Mouse (Mus musculus) intestine, embryonic 14.5 days (tissue): ENCODE results near the gene Nsl1. TPM values are rescaled to one million over a fixed set of nuclear protein-coding genes. Genes with fewer than 3 reads are reported as not detected.
A peak's percentile ranks its signal among the peaks of the same experiment; 100 is the strongest.

Source experiments
- ATAC-seq: fragments of 200-750 bp; cut with Nextera tagmentation; replicated peaks from 2 replicates; pipeline ENCODE4 v1.8.0; 2017; ENCODE audit warnings: low read depth, moderate number of reproducible peaks, moderate TSS enrichment, moderate library complexity; ENCODE audit not compliant: low FRiP score, low TSS enrichment
- DNase-seq: peaks from one replicate; pipeline ENCODE4 v3.0.0-alpha.2; 2018; ENCODE audit warnings: low spot score
- H3K27ac ChIP-seq: fragments of 300-500 bp; sonication (generic); 2 replicates; pipeline ENCODE4 v1.5.1; 2014; ENCODE audit warnings: low read depth, mild to moderate bottlenecking, control low read depth
- H3K27me3 ChIP-seq: fragments of 300-500 bp; sonication (generic); replicated peaks from 2 replicates; pipeline ENCODE4 v1.6.1; 2014; ENCODE audit warnings: low read length, control low read depth; ENCODE audit not compliant: control insufficient read depth, insufficient read depth
- H3K36me3 ChIP-seq: fragments of 300-500 bp; sonication (generic); 2 replicates; pipeline ENCODE4 v1.6.1; 2014; ENCODE audit warnings: low read length, control low read depth; ENCODE audit not compliant: control insufficient read depth, insufficient read depth
- H3K4me1 ChIP-seq: fragments of 300-500 bp; sonication (generic); replicated peaks from 2 replicates; pipeline ENCODE4 v1.6.1; 2014; ENCODE audit warnings: low read length, control low read depth, mixed read lengths; ENCODE audit not compliant: control insufficient read depth, insufficient read depth
- H3K4me2 ChIP-seq: fragments of 300-500 bp; sonication (generic); 2 replicates; pipeline ENCODE4 v1.6.1; 2014; ENCODE audit warnings: low read length
- H3K4me3 ChIP-seq: fragments of 300-500 bp; sonication (generic); 2 replicates; pipeline ENCODE4 v1.5.1; 2014; ENCODE audit warnings: low read depth, low read length, control low read depth, mixed read lengths
- H3K9ac ChIP-seq: fragments of 300-500 bp; sonication (generic); 2 replicates; pipeline ENCODE4 v1.6.1; 2014; ENCODE audit warnings: mild to moderate bottlenecking, low read length
- H3K9me3 ChIP-seq: fragments of 300-500 bp; sonication (generic); 2 replicates; pipeline ENCODE4 v1.6.1; 2016; ENCODE audit warnings: low read length, control low read depth; ENCODE audit not compliant: control insufficient read depth
- WGBS: fragments of 180-500 bp; shearing (Covaris S2); extraction: QIAGEN DNeasy Blood & Tissue Kit; methylation state at CpG from one replicate; pipeline ENCODE4 v1.1.7; 2014; 5-methylcytosine and 5-hydroxymethylcytosine counted together
- polyA plus RNA-seq: library from polyadenylated mRNA; unstranded; fragments of >200 nt; fragmentation: Nextera tagmentation; extraction: Ambion mirVana; gene quantifications from 2 replicates; pipeline ENCODE4 v1.2.1, GENCODE M21; 2014

The Nsl1 gene
- polyA plus RNA-seq, 1 experiment from 2014 or later, result 20.8 TPM

DNA sequence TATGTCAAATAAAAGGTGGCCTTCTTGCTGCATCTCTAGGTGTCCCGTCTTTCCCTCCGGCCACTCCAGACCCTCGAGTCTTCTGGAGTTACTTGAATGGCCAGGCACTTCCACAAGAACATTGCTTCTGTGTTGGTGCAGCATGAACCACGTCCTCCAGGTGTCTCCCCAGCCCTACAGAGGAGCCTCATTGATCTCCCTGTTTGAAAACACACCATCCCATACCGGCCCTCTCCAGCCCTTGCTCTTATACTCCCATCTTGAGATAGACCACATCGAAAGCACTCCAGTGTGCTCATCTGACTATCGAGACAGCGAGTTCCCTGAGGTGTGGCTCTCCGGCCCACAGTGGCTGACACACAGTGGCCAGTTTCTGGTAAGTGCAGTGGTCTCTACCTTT lies 32.2 kb downstream of the Nsl1 start:
- Histone ChIP-seq H3K9me3 (no peaks in the 10 kb centered on the region), H3K9ac (no peak overlapping the region), H3K4me2 (no peak overlapping the region), H3K4me1 (peaks cover 9% of the 10 kb centered on the region), H3K4me3 (no peak overlapping the region), H3K27me3 (0 out of 2 replicates have a peak, but pooled peaks cover 3% of the 10 kb centered on the region), H3K36me3 (no peaks in the 10 kb centered on the region), H3K27ac (no peak overlapping the region)
- ATAC-seq (no peak), DNase-seq (no peak)
- WGBS, result 68% methylated on average over 9 of the region's 9 CpGs

DNA sequence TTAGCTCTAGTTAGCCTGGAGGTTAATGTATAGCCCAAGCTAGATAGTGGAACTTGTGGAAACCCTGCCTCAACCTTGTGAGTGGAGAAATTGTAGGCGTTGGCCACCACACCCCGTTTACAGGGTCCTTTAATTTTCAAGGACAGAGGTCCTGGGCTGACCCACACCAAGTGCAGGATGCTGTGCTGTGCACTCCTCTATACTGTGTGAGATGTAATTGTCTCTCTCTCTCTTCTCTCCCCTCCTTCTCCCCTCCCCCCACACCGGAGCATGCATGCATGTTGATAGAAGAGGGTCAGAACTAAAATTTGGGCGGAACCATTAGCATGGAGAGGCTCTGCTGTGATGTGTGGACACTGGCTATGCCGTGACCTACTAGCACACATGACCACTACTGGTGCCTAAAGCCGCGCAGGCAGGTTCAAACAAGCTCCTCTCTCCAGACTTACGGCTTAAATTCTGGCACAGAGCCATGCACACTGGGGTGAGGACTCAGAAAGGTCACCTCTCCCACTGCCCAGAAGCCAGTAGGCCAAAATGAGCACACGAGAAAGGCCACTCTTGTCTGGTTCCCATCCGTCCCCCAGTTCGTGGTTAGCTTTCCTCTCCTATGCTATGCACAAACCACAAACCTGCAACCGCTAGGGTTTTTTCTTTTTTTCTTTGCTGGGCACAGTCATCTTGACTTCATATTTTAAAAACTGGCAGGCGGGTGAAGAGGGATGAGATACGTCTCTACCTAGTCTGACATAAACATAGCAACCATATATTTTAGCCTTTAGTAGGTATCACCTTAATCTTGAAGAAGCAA lies 34.3 kb downstream of the Nsl1 start:
- Histone ChIP-seq H3K4me2 (peak overlapping the region; percentile 99), H3K9ac (peak overlapping the region; percentile 51; the same call in 1 of the 2 replicates), H3K4me1 (peaks cover 9% of the 10 kb centered on the region), H3K36me3 (no peaks in the 10 kb centered on the region), H3K27ac (no peak overlapping the region), H3K9me3 (no peaks in the 10 kb centered on the region; the same call in 1 of the 2 replicates), H3K27me3 (0 out of 2 replicates have a peak, but pooled peaks cover 3% of the 10 kb centered on the region), H3K4me3 (peak overlapping the region; percentile 60)
- 45% methylated on average over 14 of the region's 14 CpGs for WGBS
- no peak for DNase-seq
- 0 out of 2 replicates have a peak, but pooled peaks have one; percentile 28 for ATAC-seq

DNA sequence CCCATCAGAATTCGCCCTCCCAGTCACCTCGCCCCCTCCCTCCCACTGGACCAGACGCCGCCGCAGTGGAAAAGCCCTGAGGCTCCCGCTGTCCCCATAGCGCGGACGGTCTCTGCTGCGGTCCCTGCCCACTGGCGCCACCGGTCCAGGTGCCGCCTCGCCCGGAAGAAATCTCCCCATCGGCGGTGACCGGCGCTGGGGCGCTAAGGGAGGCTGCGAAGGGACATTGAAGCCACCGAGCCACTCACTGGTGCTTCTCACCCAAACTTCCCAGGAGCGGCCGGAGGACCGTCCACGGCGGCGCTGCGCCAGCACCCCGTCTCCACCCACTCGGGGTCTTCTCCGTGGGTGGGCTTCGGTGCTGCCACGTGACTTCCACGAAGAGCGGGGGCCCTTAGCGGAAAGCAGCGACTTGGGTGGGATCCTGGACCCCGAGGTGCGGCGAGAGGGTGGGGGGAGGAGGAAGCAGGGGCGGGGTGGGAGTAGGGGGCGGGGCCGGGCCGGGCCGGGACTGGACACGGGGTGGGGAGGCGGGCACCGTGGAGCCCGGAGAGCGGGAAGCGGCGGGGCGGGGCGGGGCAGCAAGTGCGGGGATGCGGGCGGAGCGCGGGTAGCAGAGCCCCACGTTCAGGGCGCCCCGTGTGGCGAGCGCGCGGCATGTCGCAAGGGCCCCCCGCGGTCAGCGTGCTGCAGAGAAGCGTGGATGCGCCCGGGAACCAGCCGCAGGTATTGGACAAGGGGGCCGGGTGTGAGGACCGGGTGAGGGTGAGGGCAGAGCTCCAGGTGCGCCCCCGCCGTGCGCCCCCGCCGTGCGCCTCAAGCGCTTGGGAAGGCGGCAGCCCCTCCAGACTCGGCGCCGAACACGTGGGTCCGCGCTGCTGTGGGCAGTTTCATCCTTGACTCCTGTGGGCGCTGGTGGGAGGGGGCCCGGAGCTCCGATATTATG lies 35.3 kb downstream of the Nsl1 start, which contains the start of gene Batf3:
Batf3 (plus strand) TSS at position 46 of the 946 bp plus-strand sequence.
- Histone ChIP-seq H3K9ac (peak within 1 kb of the TSS; percentile 51), H3K27ac (no peak within 1 kb of the TSS), H3K4me2 (peak within 1 kb of the TSS; percentile 99), H3K27me3 (0 out of 2 replicates have a peak, but pooled peaks cover 3% of the 10 kb centered on the region), H3K9me3 (no peaks in the 10 kb centered on the region; the same call in 1 of the 2 replicates), H3K4me1 (peaks cover 9% of the 10 kb centered on the region), H3K4me3 (peak within 1 kb of the TSS; percentile 60), H3K36me3 (no peaks in the 10 kb centered on the region)
- DNase-seq (peak; percentile 75), ATAC-seq (peak; percentile 80)
- WGBS, result under 1% methylated on average over 83 of the region's 95 CpGs

DNA sequence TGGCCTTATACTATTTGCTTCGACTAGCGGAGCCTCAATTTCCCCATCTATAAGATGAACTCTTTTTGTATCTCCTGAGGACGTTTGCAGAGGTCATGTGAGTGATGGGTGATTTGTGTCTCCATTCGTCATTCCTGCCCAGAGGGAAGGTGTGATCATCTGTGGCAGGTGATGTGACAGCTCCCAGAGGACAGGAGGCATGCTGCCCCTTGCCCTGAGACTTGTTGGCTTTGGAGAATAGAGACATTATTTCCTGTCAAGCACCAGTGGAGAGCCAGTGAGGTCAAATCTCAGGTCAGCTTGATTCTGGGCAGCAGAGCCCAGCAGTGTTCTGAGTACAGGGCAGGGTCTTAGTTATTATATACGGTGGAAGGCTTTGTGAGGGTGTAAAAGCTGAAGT lies 36.3 kb downstream of the Nsl1 start:
- H3K9ac ChIP-seq, result no peak overlapping the region
- ATAC-seq, result no peak

DNA sequence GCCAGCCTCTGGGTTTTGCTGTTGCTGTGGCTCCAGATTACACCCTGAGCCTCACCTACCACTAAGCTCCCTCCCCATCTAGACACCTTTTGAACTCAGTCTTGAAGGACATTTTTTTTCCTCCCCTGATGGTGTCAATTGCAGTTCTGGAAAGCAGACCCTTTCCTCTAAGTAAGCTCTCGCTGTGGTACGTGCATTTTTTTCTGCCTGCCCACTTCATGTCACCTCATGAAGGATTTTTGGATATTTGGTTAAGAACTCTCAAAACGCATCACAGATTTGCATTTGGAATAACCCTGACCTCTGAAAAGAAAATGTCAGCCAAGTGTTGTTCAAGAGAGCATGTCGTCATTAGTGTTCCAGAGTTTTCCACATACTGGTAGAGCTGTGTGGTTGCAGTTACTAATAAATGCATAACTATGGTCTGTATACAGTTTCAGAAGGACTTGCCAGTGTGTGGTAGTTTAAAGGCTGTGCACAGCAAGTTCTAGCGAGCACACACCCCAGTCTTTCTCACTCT lies 37.0 kb downstream of the Nsl1 start:
- 73% methylated on average over 5 of the region's 5 CpGs for WGBS
- Histone ChIP-seq H3K4me3 (no peak overlapping the region), H3K4me1 (peaks cover 9% of the 10 kb centered on the region), H3K4me2 (no peak overlapping the region), H3K36me3 (no peaks in the 10 kb centered on the region), H3K9ac (no peak overlapping the region), H3K9me3 (no peaks in the 10 kb centered on the region; the same call in 1 of the 2 replicates), H3K27ac (no peak overlapping the region), H3K27me3 (0 out of 2 replicates have a peak, but pooled peaks cover 3% of the 10 kb centered on the region)
- DNase-seq (no peak), ATAC-seq (no peak)

More for the DNA sequence above, 36.3 kb downstream of the Nsl1 start:
- WGBS, result 37% methylated on average over 5 of the region's 5 CpGs
- Histone ChIP-seq H3K36me3 (no peaks in the 10 kb centered on the region), H3K4me3 (no peak overlapping the region), H3K27ac (no peak overlapping the region), H3K9me3 (no peaks in the 10 kb centered on the region; the same call in 1 of the 2 replicates), H3K4me1 (peaks cover 9% of the 10 kb centered on the region), H3K27me3 (0 out of 2 replicates have a peak, but pooled peaks cover 3% of the 10 kb centered on the region), H3K4me2 (peak overlapping the region; percentile 99)
- DNase-seq, result no peak

DNA sequence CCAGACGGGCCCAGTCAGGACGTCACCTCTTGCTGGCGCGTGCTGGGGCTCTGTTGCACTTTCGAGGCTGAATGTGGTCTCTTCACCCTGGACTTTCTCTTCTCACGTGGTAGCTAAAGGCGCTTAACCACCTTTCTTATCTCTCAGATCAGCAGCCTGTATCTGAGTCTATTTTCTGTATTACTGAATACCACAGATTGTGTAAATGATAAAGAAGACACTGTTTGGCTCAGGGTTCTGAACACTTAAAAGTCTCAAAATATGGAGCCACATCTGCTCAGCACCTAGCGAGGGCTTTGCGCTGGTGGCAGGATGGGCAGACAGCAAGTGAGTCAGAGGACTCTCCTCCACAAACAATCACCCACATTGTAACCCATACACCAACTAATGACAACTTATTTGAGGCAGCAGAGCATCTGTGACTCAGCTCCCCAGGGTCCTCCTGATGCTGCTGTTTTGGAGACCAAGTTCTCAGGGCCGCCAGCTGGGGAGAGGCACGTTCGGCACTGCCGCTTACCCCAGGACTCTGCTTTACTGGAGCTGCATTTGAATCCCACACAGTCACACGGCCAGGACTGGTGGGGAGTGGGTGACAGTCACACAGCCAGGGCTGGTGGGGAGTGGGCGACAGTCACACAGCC lies 40.0 kb downstream of the Nsl1 start:
- ATAC-seq (no peak), DNase-seq (no peak)
- Histone ChIP-seq H3K27ac (no peak overlapping the region), H3K4me2 (no peak overlapping the region), H3K9me3 (no peaks in the 10 kb centered on the region; the same call in 1 of the 2 replicates), H3K9ac (no peak overlapping the region), H3K4me1 (peaks cover 4% of the 10 kb centered on the region; the same call in 1 of the 2 replicates), H3K27me3 (0 out of 2 replicates have a peak, but pooled peaks cover 3% of the 10 kb centered on the region), H3K36me3 (no peaks in the 10 kb centered on the region), H3K4me3 (no peak overlapping the region)
- 79% methylated on average over 15 of the region's 15 CpGs for WGBS

- Histone ChIP-seq H3K9ac (no peak overlapping the region), H3K27ac (no peak overlapping the region), H3K27me3 (no peaks in the 10 kb centered on the region), H3K4me1 (no peaks in the 10 kb centered on the region), H3K4me2 (no peak overlapping the region), H3K36me3 (no peaks in the 10 kb centered on the region), H3K9me3 (no peaks in the 10 kb centered on the region; the same call in 1 of the 2 replicates), H3K4me3 (no peak overlapping the region)
- no peak for DNase-seq
- 84% methylated on average over 9 of the region's 9 CpGs for WGBS
- ATAC-seq, result no peak
These were observed 42.4 kb downstream of the Nsl1 start for GRCm38 (mm10) chr1:191105246-191105645.
